Mouse (Mus musculus): ENCODE measurements around the gene Arhgap35.

The Arhgap35 gene

GRCm38 (mm10) chr7:16468115-16468514, 146.7 kb downstream of the Arhgap35 start:
- no peak for DNase-seq (ENCODE audit: low spot score in 2 of 2)

- DNase-seq (ENCODE audit: low spot score in 2 of 2), result no peak
Measured at GRCm38 (mm10) chr7:16466565-16466964, 148.2 kb downstream of the Arhgap35 start.

- no peak for DNase-seq (ENCODE audit: low spot score in 2 of 2)
Measured at GRCm38 (mm10) chr7:16465568-16465967, 149.2 kb downstream of the Arhgap35 start.

- peak in 1 of 2 experiments; percentile 19 for DNase-seq (ENCODE audit: low spot score in 2 of 2)
Measured at GRCm38 (mm10) chr7:16465160-16465559, 149.6 kb downstream of the Arhgap35 start.

- DNase-seq (ENCODE audit: low spot score in 2 of 2), result peak; percentile 54 to 63
Measured at GRCm38 (mm10) chr7:16463214-16463613, 151.6 kb downstream of the Arhgap35 start.

GRCm38 (mm10) chr7:16461705-16462104, 153.1 kb downstream of the Arhgap35 start:
- DNase-seq (ENCODE audit: low spot score in 2 of 2), result no peak

- DNase-seq (ENCODE audit: low spot score in 2 of 2), result no peak
Measured at GRCm38 (mm10) chr7:16461151-16461550, 153.6 kb downstream of the Arhgap35 start.

- DNase-seq (ENCODE audit: low spot score in 2 of 2), result no peak
Measured at GRCm38 (mm10) chr7:16460566-16460965, 154.2 kb downstream of the Arhgap35 start.

GRCm38 (mm10) chr7:16456289-16456688, 158.5 kb downstream of the Arhgap35 start:
- DNase-seq (ENCODE audit: low spot score in 2 of 2), result no peak

- no peak for DNase-seq (ENCODE audit: low spot score in 2 of 2)
Measured at GRCm38 (mm10) chr7:16455016-16455415, 159.8 kb downstream of the Arhgap35 start.

- DNase-seq (ENCODE audit: low spot score in 2 of 2), result peak; percentile 36 to 67
Measured at GRCm38 (mm10) chr7:16453118-16453711, 161.6 kb downstream of the Arhgap35 start.

GRCm38 (mm10) chr7:16452587-16453073, 162.2 kb downstream of the Arhgap35 start, which contains the start of gene Tmem160:
TSS of gene Tmem160 (plus strand) at chr7:16452779.
- peak; percentile 88 to 95 for DNase-seq (ENCODE audit: low spot score in 2 of 2)

- no peak for DNase-seq (ENCODE audit: low spot score in 2 of 2)
Measured at GRCm38 (mm10) chr7:16451656-16452055, 163.1 kb downstream of the Arhgap35 start.
